Mouse (Mus musculus): Measurements from ENCODE around the gene Pabpn1. TPM values are rescaled to one million over a fixed set of nuclear protein-coding genes. Genes with fewer than 3 reads are reported as not detected.
"Not testable (repeated sequence)": the region's sequence is repeated elsewhere in the genome, so short reads cannot be mapped to it uniquely, and the experiment has no call there.

The Pabpn1 gene
- polyA plus RNA-seq, 1 experiment, result 36.0 TPM

GRCm38 (mm10) chr14:54942479-54942878 lies 50.2 kb downstream of the Pabpn1 start:
- no peaks in the 10 kb centered on the region for H3K4me1 ChIP-seq (ENCODE audit: control insufficient read depth, insufficient read depth, insufficient read length, low read length)
- 87% methylated on average over 8 of the region's 8 CpGs for WGBS
- TF ChIP-seq POLR2A (IDR thresholded peaks at IDR 0.05; ENCODE audit: low read depth, low read length), result no peak
- no peak for TF ChIP-seq CTCF (IDR thresholded peaks at IDR 0.05; ENCODE audit: extremely low read depth, insufficient read length, insufficient replicate concordance, low read depth, low read length)
- H3K27ac ChIP-seq (ENCODE audit: insufficient read depth, low read depth, low read length), result no peak overlapping the region
- no peak overlapping the region for H3K4me3 ChIP-seq (ENCODE audit: low read depth, low read length)
- no peaks in the 10 kb centered on the region for H3K36me3 ChIP-seq (ENCODE audit: control insufficient read depth, insufficient read depth, low read length)
- H3K27me3 ChIP-seq (ENCODE audit: control insufficient read depth, insufficient read depth, low read length), result no peaks in the 10 kb centered on the region

DNA sequence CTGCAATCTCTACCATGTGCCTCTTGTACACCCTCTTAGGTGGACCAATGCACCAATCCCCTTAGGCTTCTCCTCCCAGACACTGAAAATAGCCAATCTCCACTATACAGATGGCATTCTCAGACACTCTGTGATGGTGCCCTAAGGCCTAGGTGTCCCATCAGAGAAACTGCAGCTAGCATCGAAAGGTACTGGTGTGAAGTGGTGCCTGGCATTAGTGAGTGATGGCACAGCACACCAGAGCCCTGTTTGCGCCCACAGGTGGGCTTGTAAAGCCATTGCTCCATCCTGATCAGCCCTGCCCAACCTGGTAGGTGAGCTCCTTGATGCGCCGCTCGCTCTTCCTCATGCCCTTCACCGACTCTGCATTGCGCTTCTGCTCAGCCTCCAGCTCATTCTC lies 51.7 kb downstream of the Pabpn1 start:
- Histone ChIP-seq H3K36me3 (ENCODE audit: control insufficient read depth, insufficient read depth, low read length) (no peaks in the 10 kb centered on the region), H3K4me1 (ENCODE audit: control insufficient read depth, insufficient read depth, insufficient read length, low read length) (no peaks in the 10 kb centered on the region), H3K27ac (ENCODE audit: insufficient read depth, low read depth, low read length) (no peak overlapping the region), H3K4me3 (ENCODE audit: low read depth, low read length) (no peak overlapping the region), H3K27me3 (ENCODE audit: control insufficient read depth, insufficient read depth, low read length) (no peaks in the 10 kb centered on the region)
- WGBS, result 92% methylated on average over 7 of the region's 7 CpGs
- TF ChIP-seq POLR2A (IDR thresholded peaks at IDR 0.05; ENCODE audit: low read depth, low read length) (no peak), CTCF (IDR thresholded peaks at IDR 0.05; ENCODE audit: extremely low read depth, insufficient read length, insufficient replicate concordance, low read depth, low read length) (no peak)

GRCm38 (mm10) chr14:54944939-54945338 lies 52.6 kb downstream of the Pabpn1 start:
- Histone ChIP-seq H3K36me3 (ENCODE audit: control insufficient read depth, insufficient read depth, low read length) (no peaks in the 10 kb centered on the region), H3K4me1 (ENCODE audit: control insufficient read depth, insufficient read depth, insufficient read length, low read length) (no peaks in the 10 kb centered on the region), H3K4me3 (ENCODE audit: low read depth, low read length) (no peak overlapping the region), H3K27ac (ENCODE audit: insufficient read depth, low read depth, low read length) (no peak overlapping the region), H3K27me3 (ENCODE audit: control insufficient read depth, insufficient read depth, low read length) (no peaks in the 10 kb centered on the region)
- WGBS, result 56% methylated on average over 2 of the region's 2 CpGs
- TF ChIP-seq POLR2A (IDR thresholded peaks at IDR 0.05; ENCODE audit: low read depth, low read length) (no peak), CTCF (IDR thresholded peaks at IDR 0.05; ENCODE audit: extremely low read depth, insufficient read length, insufficient replicate concordance, low read depth, low read length) (no peak)

GRCm38 (mm10) chr14:54945975-54946704 lies 53.8 kb downstream of the Pabpn1 start:
- no peak overlapping the region for H3K27ac ChIP-seq (ENCODE audit: insufficient read depth, low read depth, low read length)
- no peak for TF ChIP-seq CTCF (IDR thresholded peaks at IDR 0.05; ENCODE audit: extremely low read depth, insufficient read length, insufficient replicate concordance, low read depth, low read length)
- TF ChIP-seq POLR2A (IDR thresholded peaks at IDR 0.05; ENCODE audit: low read depth, low read length), result no peak
- H3K4me3 ChIP-seq (ENCODE audit: low read depth, low read length), result no peak overlapping the region
- no peaks in the 10 kb centered on the region for H3K27me3 ChIP-seq (ENCODE audit: control insufficient read depth, insufficient read depth, low read length)
- no peaks in the 10 kb centered on the region for H3K4me1 ChIP-seq (ENCODE audit: control insufficient read depth, insufficient read depth, insufficient read length, low read length)
- H3K36me3 ChIP-seq (ENCODE audit: control insufficient read depth, insufficient read depth, low read length), result no peaks in the 10 kb centered on the region
- 77% methylated on average over 19 of the region's 19 CpGs for WGBS

GRCm38 (mm10) chr14:54947008-54947407 lies 54.7 kb downstream of the Pabpn1 start:
- not testable (repeated sequence) for H3K4me3 ChIP-seq (ENCODE audit: low read depth, low read length); H3K27me3 ChIP-seq (ENCODE audit: control insufficient read depth, insufficient read depth, low read length); H3K4me1 ChIP-seq (ENCODE audit: control insufficient read depth, insufficient read depth, insufficient read length, low read length); H3K36me3 ChIP-seq (ENCODE audit: control insufficient read depth, insufficient read depth, low read length); H3K27ac ChIP-seq (ENCODE audit: insufficient read depth, low read depth, low read length)
- WGBS, result 89% methylated on average over 11 of the region's 11 CpGs

Other genes with a start within 250 kb of the Pabpn1 start
- gene 1700123O20Rik, start 206.3 kb upstream of the Pabpn1 start, polyA plus RNA-seq (2012; rRNA removed), result 21.9 and 47.4 TPM in 2 replicates
- 32.5 and 76.4 TPM in 2 replicates for gene Acin1, start 205.6 kb upstream of the Pabpn1 start, polyA plus RNA-seq (2012; rRNA removed)
- gene Gm29776, start 193.7 kb upstream of the Pabpn1 start, polyA plus RNA-seq (2012; rRNA removed), result not detected in 2 replicates
- 4.2 and 4.4 TPM in 2 replicates for gene Cebpe, start 180.3 kb upstream of the Pabpn1 start, polyA plus RNA-seq (2012; rRNA removed)
- gene Slc7a8, start 110.6 kb upstream of the Pabpn1 start, polyA plus RNA-seq (2012; rRNA removed), result 39.5 and 174 TPM in 2 replicates
- not detected in 2 replicates for gene Rnf212b, start 78.4 kb upstream of the Pabpn1 start, polyA plus RNA-seq (2012; rRNA removed)
- 1.1 and 2.0 TPM in 2 replicates for gene Homez, start 21.5 kb upstream of the Pabpn1 start, polyA plus RNA-seq (2012; rRNA removed)
- gene Ppp1r3e, start 14.9 kb upstream of the Pabpn1 start, polyA plus RNA-seq (2012; rRNA removed), result 8.9 and 17.4 TPM in 2 replicates
- 22.5 and 29.8 TPM in 2 replicates for gene Bcl2l2, start 9.1 kb upstream of the Pabpn1 start, polyA plus RNA-seq (2012; rRNA removed)
- gene Gm20521, start 9.1 kb upstream of the Pabpn1 start, polyA plus RNA-seq (2012; rRNA removed), result 5.8 and 12.4 TPM in 2 replicates
- gene Slc22a17, start 20.6 kb downstream of the Pabpn1 start, polyA plus RNA-seq (2012; rRNA removed), result 15.2 and 18.0 TPM in 2 replicates
- 5.4 and 5.7 TPM in 2 replicates for gene Efs, start 33.6 kb downstream of the Pabpn1 start, polyA plus RNA-seq (2012; rRNA removed)
- 0.53 and 1.1 TPM in 2 replicates for gene Il25, start 40.2 kb downstream of the Pabpn1 start, polyA plus RNA-seq (2012; rRNA removed)
- gene Cmtm5, start 43.8 kb downstream of the Pabpn1 start, polyA plus RNA-seq (2012; rRNA removed), result 0.46 and 0.93 TPM in 2 replicates
- gene Myh6, start 74.4 kb downstream of the Pabpn1 start, polyA plus RNA-seq (2012; rRNA removed), result 0.10 TPM in 1 of 2 replicates, not detected in the other
- not detected in 2 replicates for gene Gm17428, start 84.4 kb downstream of the Pabpn1 start, polyA plus RNA-seq (2012; rRNA removed)
- gene Myh7, start 102.1 kb downstream of the Pabpn1 start, polyA plus RNA-seq (2012; rRNA removed), result 0.10 and 0.18 TPM in 2 replicates
- gene Ngdn, start 123.0 kb downstream of the Pabpn1 start, polyA plus RNA-seq (2012; rRNA removed), result 3.9 and 8.4 TPM in 2 replicates
- gene Zfhx2, start 199.8 kb downstream of the Pabpn1 start, polyA plus RNA-seq (2012; rRNA removed), result 2.2 and 4.2 TPM in 2 replicates
- 2.9 and 4.9 TPM in 2 replicates for gene Thtpa, start 202.3 kb downstream of the Pabpn1 start, polyA plus RNA-seq (2012; rRNA removed)
- 48.4 and 80.7 TPM in 2 replicates for gene Ap1g2, start 214.1 kb downstream of the Pabpn1 start, polyA plus RNA-seq (2012; rRNA removed)
- 0.65 and 0.72 TPM in 2 replicates for gene Jph4, start 224.4 kb downstream of the Pabpn1 start, polyA plus RNA-seq (2012; rRNA removed)

Data from small intestine, adult 2 months (tissue).